Mouse (Mus musculus): Measurements from ENCODE around the gene Cybc1. TPM values are rescaled to one million over a fixed set of nuclear protein-coding genes. Genes with fewer than 3 reads are reported as not detected.

The Cybc1 gene
- polyA plus RNA-seq, 1 experiment from 2014 or later: 33.0 TPM

Other genes starting within 250 kb of the Cybc1 start
- gene Csnk1d, start 238.0 kb downstream of the Cybc1 start, polyA plus RNA-seq (2014; fragmentation: Nextera tagmentation; extraction: Ambion mirVana): 49.8 and 78.9 TPM in 2 replicates
- gene Cd7, start 189.9 kb downstream of the Cybc1 start, polyA plus RNA-seq (2014; fragmentation: Nextera tagmentation; extraction: Ambion mirVana): not detected in 2 replicates
- not detected in 2 replicates for gene Sectm1b, start 165.8 kb downstream of the Cybc1 start, polyA plus RNA-seq (2014; fragmentation: Nextera tagmentation; extraction: Ambion mirVana)
- gene Sectm1a, start 148.1 kb downstream of the Cybc1 start, polyA plus RNA-seq (2014; fragmentation: Nextera tagmentation; extraction: Ambion mirVana): 0.22 and 0.26 TPM in 2 replicates
- gene Tex19.2, start 110.6 kb downstream of the Cybc1 start, polyA plus RNA-seq (2014; fragmentation: Nextera tagmentation; extraction: Ambion mirVana): not detected in 2 replicates
- not detected in 2 replicates for gene Tex19.1, start 83.2 kb downstream of the Cybc1 start, polyA plus RNA-seq (2014; fragmentation: Nextera tagmentation; extraction: Ambion mirVana)
- not detected in 2 replicates for gene Uts2r, start 69.1 kb downstream of the Cybc1 start, polyA plus RNA-seq (2014; fragmentation: Nextera tagmentation; extraction: Ambion mirVana)
- 10.1 and 10.3 TPM in 2 replicates for gene Hexdc, start 24.9 kb downstream of the Cybc1 start, polyA plus RNA-seq (2014; fragmentation: Nextera tagmentation; extraction: Ambion mirVana)
- 28.5 and 31.3 TPM in 2 replicates for gene Ogfod3, start 24.6 kb downstream of the Cybc1 start, polyA plus RNA-seq (2014; fragmentation: Nextera tagmentation; extraction: Ambion mirVana)
- gene Narf, start 7.9 kb upstream of the Cybc1 start, polyA plus RNA-seq (2014; fragmentation: Nextera tagmentation; extraction: Ambion mirVana): 27.5 and 53.1 TPM in 2 replicates
- gene Foxk2, start 30.7 kb upstream of the Cybc1 start, polyA plus RNA-seq (2014; fragmentation: Nextera tagmentation; extraction: Ambion mirVana): 10.5 and 10.8 TPM in 2 replicates
- 84.5 and 101 TPM in 2 replicates for gene Wdr45b, start 125.1 kb upstream of the Cybc1 start, polyA plus RNA-seq (2014; fragmentation: Nextera tagmentation; extraction: Ambion mirVana)
- 3.2 and 4.3 TPM in 2 replicates for gene Rab40b, start 158.9 kb upstream of the Cybc1 start, polyA plus RNA-seq (2014; fragmentation: Nextera tagmentation; extraction: Ambion mirVana)
- gene Fn3krp, start 192.1 kb upstream of the Cybc1 start, polyA plus RNA-seq (2014; fragmentation: Nextera tagmentation; extraction: Ambion mirVana): 6.3 and 7.4 TPM in 2 replicates
- 0.81 and 1.4 TPM in 2 replicates for gene Fn3k, start 205.6 kb upstream of the Cybc1 start, polyA plus RNA-seq (2014; fragmentation: Nextera tagmentation; extraction: Ambion mirVana)
- 19.4 and 35.1 TPM in 2 replicates for gene Tbcd, start 222.6 kb upstream of the Cybc1 start, polyA plus RNA-seq (2014; fragmentation: Nextera tagmentation; extraction: Ambion mirVana)

All from kidney, embryonic 14.5 days (tissue).